Mouse (Mus musculus) embryo, embryonic 11.5 days (tissue): ENCODE data around the gene Ugt1a10.
"Not testable (repeated sequence)": the region's sequence is repeated elsewhere in the genome, so short reads cannot be mapped to it uniquely, and the experiment has no call there.

ENCODE experiments used
- DNase-seq: peaks from one replicate; pipeline ENCODE4 v3.0.0-alpha.2; 2012; ENCODE audit warnings: low read depth, low spot score

The Ugt1a10 gene

GRCm38 (mm10) chr1:88094941-88095492 lies 39.8 kb downstream of the Ugt1a10 start, which contains the start of gene Ugt1a7c:
Gene Ugt1a7c (plus strand): TSS chr1:88095062.
- peak; percentile 14 for DNase-seq

DNA sequence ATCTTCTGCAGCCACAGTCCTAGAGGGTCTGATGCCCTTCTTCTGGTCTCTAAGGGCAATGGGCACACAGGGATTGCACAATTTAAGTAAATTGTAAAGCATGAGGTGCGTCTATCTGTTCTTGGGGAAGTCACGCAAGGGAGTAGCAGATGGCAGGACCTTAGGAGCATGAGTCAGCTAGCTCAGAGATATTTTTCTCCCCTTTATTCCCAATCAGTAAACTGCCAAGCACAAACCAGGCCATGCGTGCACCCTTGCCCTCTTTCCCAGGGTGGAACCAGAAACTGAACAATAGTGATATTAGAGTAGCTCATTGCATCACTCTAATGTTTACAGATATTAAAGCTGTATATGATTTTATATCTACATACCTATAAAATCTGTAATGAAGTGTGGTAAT lies 43.4 kb downstream of the Ugt1a10 start:
- DNase-seq: not testable (repeated sequence)

DNA sequence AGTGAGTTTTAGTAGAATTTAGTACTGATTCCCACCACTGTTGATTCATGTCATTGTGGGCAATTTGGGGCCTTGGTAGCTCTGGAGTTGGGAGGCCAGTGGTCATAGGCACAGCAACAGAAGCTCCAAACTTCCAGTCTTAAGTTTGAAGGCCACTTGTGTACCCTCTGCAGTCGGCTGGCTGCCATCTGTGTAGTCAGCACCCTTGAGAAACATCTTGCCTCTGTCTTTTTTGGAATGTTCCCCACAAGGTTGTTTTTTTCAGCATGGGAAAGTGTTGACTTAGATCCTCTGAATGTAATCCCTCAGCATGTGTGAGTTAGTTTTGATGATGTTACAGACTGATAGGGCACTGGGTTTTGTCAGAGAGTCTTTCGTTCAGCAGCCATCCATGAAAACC lies 44.5 kb downstream of the Ugt1a10 start:
- not testable (repeated sequence) for DNase-seq

DNA sequence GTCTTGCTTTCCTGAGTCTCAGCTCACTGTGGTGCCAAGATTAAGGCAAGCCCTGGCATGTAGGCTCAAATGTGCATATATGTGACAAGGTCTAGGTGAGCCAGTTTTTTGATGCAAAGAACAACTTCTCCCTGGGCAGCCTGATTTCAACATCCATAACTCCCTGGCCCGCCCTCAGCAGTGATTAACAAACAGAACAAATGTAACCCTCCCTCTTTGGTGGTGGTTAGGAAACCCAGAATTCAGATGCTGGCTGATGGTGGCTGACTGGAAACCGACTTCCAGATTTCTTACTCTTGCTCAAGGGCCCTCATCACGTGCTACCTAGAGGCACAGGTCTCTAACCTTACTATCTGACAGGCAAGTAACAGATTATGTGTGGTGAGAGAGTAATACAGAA lies 47.8 kb downstream of the Ugt1a10 start, which contains the start of gene Ugt1a6b:
Ugt1a6b (plus strand) TSS at position 234 of the 400 bp plus-strand sequence.
- not testable (repeated sequence) for DNase-seq

GRCm38 (mm10) chr1:88103697-88104468 lies 48.7 kb downstream of the Ugt1a10 start:
- DNase-seq: not testable (repeated sequence)

DNA sequence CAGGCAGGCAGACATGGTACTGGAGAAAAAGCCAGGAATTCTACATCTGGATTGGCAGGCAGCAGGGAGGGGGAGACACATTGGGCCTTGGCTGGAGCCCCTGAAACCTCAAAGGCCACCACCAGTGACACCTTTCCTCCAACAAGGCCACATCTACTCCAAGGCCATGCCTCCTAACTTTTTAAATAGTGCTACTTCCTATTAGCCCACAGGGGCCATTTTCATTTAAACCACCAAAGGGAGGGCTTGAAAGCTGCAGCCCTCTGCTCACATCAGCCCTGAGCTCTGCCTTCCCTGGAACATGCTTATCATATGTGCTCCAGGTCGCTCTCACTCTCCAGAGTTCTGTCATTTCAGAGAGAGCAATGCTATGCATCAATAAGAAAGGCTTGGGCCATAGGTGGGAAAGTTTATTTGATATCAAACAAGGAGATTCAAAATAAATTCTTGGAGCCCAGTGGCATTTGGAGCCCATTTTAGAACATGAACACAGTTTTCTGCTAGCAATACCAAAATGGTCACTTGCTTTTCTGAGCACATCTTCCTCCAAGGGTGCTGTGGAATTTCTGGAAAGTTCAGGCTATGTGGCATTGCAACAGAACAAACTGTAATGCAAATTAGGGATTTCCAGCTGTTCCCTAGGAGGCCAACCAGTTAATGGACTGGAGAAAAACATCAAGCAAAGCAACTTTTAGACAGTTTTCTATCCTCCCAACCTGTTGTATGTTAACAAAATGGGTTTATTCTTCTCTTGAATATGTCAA lies 49.7 kb downstream of the Ugt1a10 start:
- DNase-seq: no peak

DNA sequence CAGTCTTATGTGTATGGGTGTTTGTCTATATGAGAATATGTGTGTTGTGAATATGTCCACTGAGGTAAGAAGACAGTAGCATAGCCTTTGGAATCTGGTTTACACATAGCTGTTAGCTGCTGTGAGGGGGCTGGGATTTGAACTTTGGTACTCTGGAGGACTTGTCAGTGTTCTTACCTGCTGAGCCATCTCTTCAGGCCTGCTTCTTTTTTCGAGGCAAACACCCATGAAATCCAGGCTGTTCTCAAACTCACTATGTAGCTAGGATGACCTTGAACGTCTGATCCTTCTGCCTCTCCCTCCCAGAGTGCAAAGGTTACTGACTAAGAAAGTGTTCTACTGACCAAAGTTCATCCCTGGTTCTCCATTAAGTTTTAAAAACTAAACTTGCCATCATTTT lies 50.5 kb downstream of the Ugt1a10 start:
- DNase-seq: no peak

GRCm38 (mm10) chr1:88109027-88109557 lies 53.9 kb downstream of the Ugt1a10 start:
- not testable (repeated sequence) for DNase-seq

GRCm38 (mm10) chr1:88109604-88110003 lies 54.4 kb downstream of the Ugt1a10 start:
- DNase-seq: not testable (repeated sequence)

GRCm38 (mm10) chr1:88112769-88113168 lies 57.6 kb downstream of the Ugt1a10 start:
- not testable (repeated sequence) for DNase-seq

DNA sequence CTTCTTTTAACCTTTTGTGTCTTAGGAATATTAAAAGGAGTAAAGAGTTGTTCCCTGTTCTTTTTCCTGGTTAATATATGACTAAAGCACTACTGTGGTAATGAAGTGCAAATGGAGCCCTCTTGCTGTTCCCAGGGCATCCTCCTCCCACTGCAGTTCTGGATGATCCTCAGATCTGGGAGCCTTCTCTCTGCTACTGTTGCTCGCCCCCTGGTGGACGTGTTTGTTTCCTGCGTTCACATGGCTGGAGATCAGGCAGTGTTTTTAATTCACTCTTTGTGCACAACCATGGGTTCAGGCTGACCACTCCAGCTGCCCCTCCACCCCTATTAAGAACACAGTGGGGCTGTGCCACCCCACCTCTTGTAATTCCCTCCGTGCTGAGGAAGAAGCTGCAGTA lies 65.4 kb downstream of the Ugt1a10 start:
- DNase-seq: not testable (repeated sequence)

- not testable (repeated sequence) for DNase-seq
Observed at GRCm38 (mm10) chr1:88121521-88121920, 66.3 kb downstream of the Ugt1a10 start.

DNA sequence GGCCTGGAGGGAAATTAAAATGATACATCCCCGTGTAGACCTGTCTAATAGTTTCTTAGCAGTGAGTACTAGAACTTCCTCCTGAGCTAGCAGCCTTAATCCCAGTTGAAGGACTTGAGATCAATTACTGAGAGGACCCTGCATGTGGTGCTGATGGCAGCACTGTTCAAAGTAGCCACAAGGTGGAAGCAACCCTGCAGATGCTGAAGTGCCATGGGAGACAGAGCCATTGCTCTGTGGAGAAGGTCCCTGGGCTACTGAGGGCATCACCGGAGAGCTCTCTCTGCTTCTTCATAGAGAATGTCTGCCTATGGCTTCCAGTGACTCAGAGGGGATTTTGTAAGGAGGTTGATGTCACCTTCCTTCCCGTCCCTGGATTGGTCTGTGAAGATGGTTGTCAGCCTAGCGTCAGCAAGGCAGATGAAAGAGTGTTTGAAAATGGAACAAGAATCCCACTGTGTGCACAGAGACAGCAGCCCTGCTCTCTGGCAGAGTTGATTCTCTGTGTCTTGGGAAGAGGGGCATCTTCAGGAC lies 70.7 kb downstream of the Ugt1a10 start:
- DNase-seq: not testable (repeated sequence)

GRCm38 (mm10) chr1:88129091-88129490 lies 73.9 kb downstream of the Ugt1a10 start:
- not testable (repeated sequence) for DNase-seq

GRCm38 (mm10) chr1:88130223-88130622 lies 75.0 kb downstream of the Ugt1a10 start:
- DNase-seq: not testable (repeated sequence)

GRCm38 (mm10) chr1:88133908-88134456 lies 78.8 kb downstream of the Ugt1a10 start:
- no peak for DNase-seq

- DNase-seq: not testable (repeated sequence)
Observed at GRCm38 (mm10) chr1:88134457-88135011, 79.3 kb downstream of the Ugt1a10 start, which contains the start of gene Ugt1a6a. Gene Ugt1a6a (plus strand): TSS chr1:88134809.

- not testable (repeated sequence) for DNase-seq
Observed at GRCm38 (mm10) chr1:88135229-88135904, 80.2 kb downstream of the Ugt1a10 start.

DNA sequence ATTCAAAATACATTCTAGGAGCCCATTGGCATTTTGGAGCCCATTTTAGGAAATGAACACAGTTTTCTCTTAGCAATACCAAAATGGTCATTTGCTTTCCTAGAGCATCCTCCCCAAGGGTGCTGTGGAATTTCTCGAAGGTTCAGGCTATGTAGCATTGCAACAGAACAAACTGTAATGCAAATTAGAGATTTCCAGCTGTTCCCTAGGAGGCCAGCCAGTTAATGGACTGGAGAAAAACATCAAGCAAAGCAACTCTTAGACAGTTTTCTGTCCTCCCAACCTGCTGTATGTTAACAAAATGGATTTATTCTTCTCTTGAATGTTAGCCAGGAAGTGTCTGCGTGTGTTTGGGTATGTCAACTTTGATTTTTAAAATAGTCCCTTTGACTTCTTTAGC lies 81.5 kb downstream of the Ugt1a10 start:
- DNase-seq: no peak

GRCm38 (mm10) chr1:88137264-88137663 lies 82.1 kb downstream of the Ugt1a10 start:
- DNase-seq: no peak
